Mouse (Mus musculus) brown adipose tissue, adult 24 weeks (tissue): Measurements from ENCODE around the gene Hdgfl2. TPM values are rescaled to one million over a fixed set of nuclear protein-coding genes. Genes with fewer than 3 reads are reported as not detected.
"Not testable (repeated sequence)": the region's sequence is repeated elsewhere in the genome, so short reads cannot be mapped to it uniquely, and the experiment has no call there.

Experiments
- H3K27ac ChIP-seq: fragments of 200-500 bp; replicated peaks from 2 replicates; pipeline ENCODE4 v1.5.1; 2012; ENCODE audit warnings: low read depth, mild to moderate bottlenecking, low read length
- H3K4me1 ChIP-seq: fragments of 200-500 bp; 2 replicates; pipeline ENCODE4 v1.6.1; 2012; ENCODE audit warnings: low read length, mixed read lengths; ENCODE audit not compliant: control insufficient read depth, insufficient read depth, insufficient read length
- H3K4me3 ChIP-seq: fragments of 200-500 bp; 2 replicates; pipeline ENCODE4 v1.5.1; 2012; ENCODE audit warnings: low read depth, mild to moderate bottlenecking, low read length, moderate library complexity; ENCODE audit not compliant: insufficient read depth
- polyA plus RNA-seq: library from polyadenylated mRNA; stranded (reverse); fragments of >200 nt; gene quantifications from 2 replicates; pipeline ENCODE4 v1.2.4, GENCODE M21; 2012; ENCODE audit not compliant: missing spikeins, insufficient read depth, insufficient read length

The Hdgfl2 gene
- polyA plus RNA-seq, 1 experiment: 17.6 TPM

- H3K27ac ChIP-seq: 0 out of 2 replicates have a peak overlapping the region, but pooled peaks have one; percentile 8
- H3K4me1 ChIP-seq, H3K4me3 ChIP-seq: not testable (repeated sequence)
Observed at GRCm38 (mm10) chr17:56078361-56078760, 1.1 kb upstream of the Hdgfl2 start.

GRCm38 (mm10) chr17:56079921-56080320 lies 487 bp downstream of the Hdgfl2 start:
- Histone ChIP-seq H3K4me1 (peaks cover 7% of the 10 kb centered on the region; the same call in 1 of the 2 replicates), H3K27ac (no peak overlapping the region), H3K4me3 (peak overlapping the region; percentile 71)

- Histone ChIP-seq H3K4me1 (peaks cover 7% of the 10 kb centered on the region; the same call in 1 of the 2 replicates), H3K27ac (no peak overlapping the region), H3K4me3 (peak overlapping the region; percentile 71)
Observed at GRCm38 (mm10) chr17:56080781-56081585, 1.5 kb downstream of the Hdgfl2 start.

- Histone ChIP-seq H3K4me3 (no peak overlapping the region), H3K27ac (no peak overlapping the region), H3K4me1 (no peaks in the 10 kb centered on the region)
Observed at GRCm38 (mm10) chr17:56092312-56092711, 12.9 kb downstream of the Hdgfl2 start.

- Histone ChIP-seq H3K27ac (no peak overlapping the region), H3K4me3 (no peak overlapping the region), H3K4me1 (no peaks in the 10 kb centered on the region)
Observed at GRCm38 (mm10) chr17:56092794-56093193, 13.4 kb downstream of the Hdgfl2 start.

GRCm38 (mm10) chr17:56096883-56097282 lies 17.4 kb downstream of the Hdgfl2 start:
- Histone ChIP-seq H3K27ac (no peak overlapping the region), H3K4me1 (no peaks in the 10 kb centered on the region), H3K4me3 (no peak overlapping the region)

GRCm38 (mm10) chr17:56098180-56098579 lies 18.7 kb downstream of the Hdgfl2 start:
- Histone ChIP-seq H3K4me1 (no peaks in the 10 kb centered on the region), H3K4me3 (no peak overlapping the region), H3K27ac (no peak overlapping the region)

- no peak overlapping the region for H3K27ac ChIP-seq
- no peak overlapping the region for H3K4me3 ChIP-seq
- no peaks in the 10 kb centered on the region for H3K4me1 ChIP-seq
Observed at GRCm38 (mm10) chr17:56098711-56099572, 19.5 kb downstream of the Hdgfl2 start.

GRCm38 (mm10) chr17:56100811-56101210 lies 21.4 kb downstream of the Hdgfl2 start:
- H3K4me3 ChIP-seq: no peak overlapping the region
- no peaks in the 10 kb centered on the region for H3K4me1 ChIP-seq
- H3K27ac ChIP-seq: no peak overlapping the region

GRCm38 (mm10) chr17:56102158-56102557 lies 22.7 kb downstream of the Hdgfl2 start:
- no peaks in the 10 kb centered on the region for H3K4me1 ChIP-seq
- H3K4me3 ChIP-seq: no peak overlapping the region
- H3K27ac ChIP-seq: no peak overlapping the region

GRCm38 (mm10) chr17:56102927-56103326 lies 23.5 kb downstream of the Hdgfl2 start:
- H3K4me1 ChIP-seq: no peaks in the 10 kb centered on the region
- H3K27ac ChIP-seq: no peak overlapping the region
- H3K4me3 ChIP-seq: no peak overlapping the region

GRCm38 (mm10) chr17:56103465-56104285 lies 24.2 kb downstream of the Hdgfl2 start:
- H3K4me1 ChIP-seq: no peaks in the 10 kb centered on the region
- no peak overlapping the region for H3K4me3 ChIP-seq
- peak overlapping the region; percentile 15; the same call in 1 of the 2 replicates for H3K27ac ChIP-seq

GRCm38 (mm10) chr17:56104821-56105220 lies 25.4 kb downstream of the Hdgfl2 start:
- not testable (repeated sequence) for H3K4me3 ChIP-seq, H3K27ac ChIP-seq, H3K4me1 ChIP-seq

- H3K4me1 ChIP-seq, H3K4me3 ChIP-seq: not testable (repeated sequence)
- peak overlapping the region; percentile 98 for H3K27ac ChIP-seq
Observed at GRCm38 (mm10) chr17:56106436-56106835, 27.0 kb downstream of the Hdgfl2 start.

- no peak overlapping the region for H3K4me3 ChIP-seq
- peak overlapping the region; percentile 98 for H3K27ac ChIP-seq
- no peaks in the 10 kb centered on the region for H3K4me1 ChIP-seq
Observed at GRCm38 (mm10) chr17:56106981-56107380, 27.5 kb downstream of the Hdgfl2 start.
